Mouse (Mus musculus): ENCODE data around the gene Cel.

The Cel gene

GRCm38 (mm10) chr2:28563830-28564229 is 627 bp upstream of the Cel start:
- TF ChIP-seq GATA4 (IDR thresholded peaks at IDR 0.05; ENCODE audit: insufficient replicate concordance, low read length), result no peak

DNA sequence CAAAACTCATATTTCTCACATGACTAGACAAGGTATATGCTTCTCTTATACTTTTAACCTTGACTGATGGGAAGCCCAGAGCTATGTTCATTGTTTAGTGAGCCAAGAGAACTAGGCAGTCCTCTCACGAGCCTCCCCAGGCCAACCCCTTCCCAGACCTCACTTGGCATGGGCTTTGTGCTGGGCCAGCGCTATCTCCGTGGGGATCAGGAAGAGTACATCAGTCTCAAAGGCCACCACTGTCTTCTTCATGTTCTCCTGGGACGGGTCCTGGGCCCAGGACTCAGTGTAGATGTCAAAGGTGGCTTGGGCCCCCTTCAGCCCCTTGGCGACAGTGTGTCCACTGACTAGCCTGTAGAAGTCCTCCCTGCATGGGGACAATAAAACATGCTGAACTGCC is 5.8 kb downstream of the Cel start:
- TF ChIP-seq GATA4 (IDR thresholded peaks at IDR 0.05; ENCODE audit: insufficient replicate concordance, low read length), result no peak

DNA sequence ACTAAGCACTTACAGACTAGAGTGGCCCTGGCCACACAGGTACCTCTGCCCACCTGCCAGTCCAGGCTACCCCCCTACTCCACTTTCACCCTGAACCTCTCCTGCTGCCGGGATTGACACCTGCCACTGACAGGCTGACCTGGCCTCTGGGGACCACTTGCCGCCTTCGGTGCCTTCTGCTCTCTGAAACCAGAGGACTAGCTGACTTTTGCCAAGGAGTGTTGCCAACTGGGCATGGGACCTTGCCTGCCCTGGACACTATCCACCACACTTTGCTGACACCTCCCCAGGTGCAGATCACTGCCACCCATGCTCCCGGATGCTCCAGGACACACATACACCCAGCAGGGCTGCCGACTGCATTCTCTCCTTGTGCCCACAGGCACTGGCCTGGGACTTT is 10.9 kb downstream of the Cel start:
- no peak for TF ChIP-seq GATA4 (IDR thresholded peaks at IDR 0.05; ENCODE audit: insufficient replicate concordance, low read length)

DNA sequence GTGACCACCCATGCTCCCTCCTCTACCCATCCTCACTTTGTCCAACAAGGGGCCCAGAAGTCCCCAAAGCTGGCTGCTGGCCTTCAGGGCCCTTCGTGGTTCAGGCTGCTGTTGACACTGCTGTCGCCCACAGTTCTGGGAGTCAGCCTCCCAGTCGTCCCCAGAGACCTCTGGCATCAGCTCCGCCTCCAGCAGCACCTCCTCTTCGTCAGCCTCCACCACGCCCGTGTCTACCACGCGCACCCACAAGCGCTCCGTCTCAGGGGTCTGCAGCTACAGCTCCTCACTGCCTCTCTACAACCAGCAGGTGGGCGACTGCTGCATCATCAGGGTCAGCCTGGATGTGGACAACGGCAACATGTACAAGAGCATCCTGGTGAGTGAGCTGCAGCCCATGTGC is 14.0 kb downstream of the Cel start:
- TF ChIP-seq GATA4 (IDR thresholded peaks at IDR 0.05; ENCODE audit: insufficient replicate concordance, low read length), result no peak

DNA sequence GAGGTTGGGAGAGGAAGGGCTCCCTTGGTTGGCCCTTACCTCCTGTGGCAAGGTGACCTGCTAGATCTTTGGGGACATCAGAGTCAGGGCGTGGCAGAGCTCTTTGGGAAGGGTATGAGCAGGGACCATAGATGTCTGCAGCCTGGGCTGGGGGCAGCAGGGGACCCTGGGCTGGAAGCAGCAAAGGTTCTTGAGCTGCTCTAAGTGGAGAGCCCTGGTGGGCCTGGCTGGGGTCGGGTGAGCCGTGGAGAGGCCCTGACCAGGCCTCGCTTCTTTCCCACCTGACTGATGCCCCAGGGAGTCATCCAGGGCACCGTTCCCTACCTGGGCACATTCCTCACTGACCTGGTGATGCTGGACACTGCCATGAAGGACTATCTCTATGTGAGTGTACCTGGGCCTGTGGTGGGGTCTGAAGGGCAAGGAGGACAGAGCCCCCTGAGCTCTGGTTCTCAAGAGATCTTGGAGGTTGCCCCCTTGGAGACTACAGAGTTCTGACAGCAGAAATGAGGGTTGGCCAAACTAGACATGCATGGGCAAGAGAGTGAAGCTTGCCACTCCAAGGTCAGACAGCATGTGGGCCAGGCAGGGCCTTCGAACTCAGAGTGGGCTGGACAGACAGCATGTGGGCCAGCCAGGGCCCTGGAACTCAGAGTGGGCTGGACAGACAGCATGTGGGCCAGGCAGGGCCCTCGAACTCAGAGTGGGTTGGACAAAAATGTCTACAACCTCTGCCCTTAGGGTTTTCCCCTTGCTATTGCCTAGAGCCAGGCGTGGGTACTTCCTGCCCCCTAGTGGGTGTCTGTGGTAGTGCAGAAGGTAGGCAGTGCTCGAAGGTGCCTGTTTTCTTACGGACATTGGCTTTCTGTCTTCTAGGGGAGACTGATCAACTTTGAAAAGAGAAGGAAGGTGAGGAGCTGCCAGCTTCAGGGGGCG is 15.7 kb downstream of the Cel start:
- no peak for TF ChIP-seq GATA4 (IDR thresholded peaks at IDR 0.05; ENCODE audit: insufficient replicate concordance, low read length)

- TF ChIP-seq GATA4 (IDR thresholded peaks at IDR 0.05; ENCODE audit: insufficient replicate concordance, low read length), result no peak
Observed at GRCm38 (mm10) chr2:28546560-28546959, 16.6 kb downstream of the Cel start.

DNA sequence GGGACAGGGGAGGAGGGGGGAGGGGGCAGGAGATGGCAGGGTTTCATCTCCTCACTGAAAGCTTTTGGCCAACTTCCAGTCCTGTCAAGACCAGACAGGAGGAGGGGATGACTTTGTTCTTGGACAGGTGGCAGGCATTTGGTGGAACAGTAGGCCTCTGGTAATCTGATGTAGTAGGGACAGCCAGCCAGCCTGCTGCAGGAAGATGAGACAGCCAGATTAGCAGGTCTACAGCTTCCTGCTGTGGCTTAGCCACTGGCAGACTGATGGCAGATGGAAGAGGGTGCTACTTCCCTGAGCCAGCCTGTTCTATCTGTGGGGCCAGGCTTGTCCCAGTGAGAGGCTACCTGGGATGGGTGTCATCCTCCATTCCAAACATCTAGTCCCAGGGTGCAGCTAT is 17.2 kb downstream of the Cel start:
- TF ChIP-seq GATA4 (IDR thresholded peaks at IDR 0.05; ENCODE audit: insufficient replicate concordance, low read length), result no peak

GRCm38 (mm10) chr2:28543894-28544293 is 19.3 kb downstream of the Cel start:
- no peak for TF ChIP-seq GATA4 (IDR thresholded peaks at IDR 0.05; ENCODE audit: insufficient replicate concordance, low read length)

- TF ChIP-seq GATA4 (IDR thresholded peaks at IDR 0.05; ENCODE audit: insufficient replicate concordance, low read length), result no peak
Observed at GRCm38 (mm10) chr2:28540587-28541227, 22.5 kb downstream of the Cel start.

DNA sequence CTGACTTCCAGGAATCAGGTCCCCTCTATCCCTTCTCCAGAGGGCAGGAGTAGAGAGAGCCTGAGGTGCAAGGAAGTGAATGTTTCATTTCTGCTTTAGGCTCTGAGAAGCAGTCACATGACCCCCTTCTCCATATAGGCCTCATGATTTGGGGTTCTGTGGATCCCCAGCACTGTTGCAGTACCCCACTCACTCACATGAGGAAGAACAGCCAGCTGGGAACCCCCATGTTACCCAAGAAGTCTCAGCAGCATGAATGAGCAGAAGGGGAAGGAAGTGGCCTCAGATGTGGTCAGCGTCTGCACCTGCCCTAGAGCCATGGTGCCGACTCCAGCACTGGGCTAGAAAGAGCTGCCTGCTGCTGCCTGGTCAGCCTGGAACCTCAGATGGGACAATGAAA is 23.3 kb downstream of the Cel start:
- no peak for TF ChIP-seq GATA4 (IDR thresholded peaks at IDR 0.05; ENCODE audit: insufficient replicate concordance, low read length)

GRCm38 (mm10) chr2:28539206-28539605 is 24.0 kb downstream of the Cel start:
- no peak for TF ChIP-seq GATA4 (IDR thresholded peaks at IDR 0.05; ENCODE audit: insufficient replicate concordance, low read length)

- TF ChIP-seq GATA4 (IDR thresholded peaks at IDR 0.05; ENCODE audit: insufficient replicate concordance, low read length), result no peak
Observed at GRCm38 (mm10) chr2:28538817-28539128, 24.4 kb downstream of the Cel start.

GRCm38 (mm10) chr2:28537995-28538816 is 25.0 kb downstream of the Cel start:
- no peak for TF ChIP-seq GATA4 (IDR thresholded peaks at IDR 0.05; ENCODE audit: insufficient replicate concordance, low read length)

GRCm38 (mm10) chr2:28537634-28537920 is 25.6 kb downstream of the Cel start:
- no peak for TF ChIP-seq GATA4 (IDR thresholded peaks at IDR 0.05; ENCODE audit: insufficient replicate concordance, low read length)

- TF ChIP-seq GATA4 (IDR thresholded peaks at IDR 0.05; ENCODE audit: insufficient replicate concordance, low read length), result no peak
Observed at GRCm38 (mm10) chr2:28536766-28537633, 26.2 kb downstream of the Cel start.

Measured in liver, adult (tissue).